Mouse (Mus musculus) activated CD4-positive, CD25-positive, alpha-beta regulatory T cell, adult 4 months (primary cell): Measurements from ENCODE around the gene Mipep. TPM values are rescaled to one million over a fixed set of nuclear protein-coding genes. Genes with fewer than 3 reads are reported as not detected.

ENCODE experiments used
- ATAC-seq: one replicate; pipeline ENCODE4 v1.8.0; 2017
- polyA plus RNA-seq, 2 experiments: library from polyadenylated mRNA; unstranded; fragments of 100-300 nt; shearing (Covaris generic); gene quantifications; one replicate each; pipeline ENCODE4 v1.2.1; 2017

Mipep gene
- 1 to 10 TPM; 1.2 to 1.5 TPM for polyA plus RNA-seq

DNA sequence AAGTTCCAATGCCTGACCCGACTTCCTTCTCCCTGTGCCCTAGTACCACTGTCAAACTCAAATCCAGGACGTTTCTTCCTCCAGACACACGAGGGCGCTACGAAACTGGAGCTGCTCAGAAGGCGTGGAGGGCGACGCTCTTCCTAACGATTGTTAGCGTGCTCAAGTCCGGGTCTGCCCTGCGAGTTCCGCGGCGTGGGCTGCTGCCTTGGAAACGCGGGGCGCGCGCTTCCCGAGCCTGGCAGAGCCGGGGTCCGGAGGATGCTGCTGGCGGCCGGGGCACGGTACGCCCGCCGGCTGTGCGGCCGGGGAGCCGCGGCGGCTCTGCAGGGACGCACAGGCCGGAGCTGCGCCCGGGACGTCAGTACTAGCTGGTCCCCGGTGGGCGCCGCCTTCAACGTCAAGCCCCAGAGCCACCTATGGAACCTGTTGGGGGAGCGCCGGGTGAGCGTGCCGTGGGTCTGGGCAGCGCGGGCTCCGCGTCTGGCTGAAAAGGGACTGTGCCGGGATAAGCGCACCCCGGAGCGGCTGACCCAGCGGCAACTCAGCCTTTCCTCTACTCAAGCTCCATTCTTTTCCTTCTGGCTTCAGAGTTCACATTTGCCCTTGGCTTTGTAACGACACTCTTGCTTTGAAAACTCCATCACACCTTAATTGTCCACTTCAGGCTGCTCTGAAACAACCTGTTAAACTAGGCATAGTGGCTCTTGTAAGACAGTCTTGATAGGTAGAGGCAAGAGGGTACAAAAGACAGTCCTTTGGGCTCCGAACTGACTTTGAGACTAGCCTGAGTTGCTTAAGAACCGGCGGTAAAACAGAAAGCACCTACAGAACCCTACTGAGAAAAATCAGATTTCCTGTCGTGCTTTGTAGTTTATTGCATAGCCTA lies at the start of gene Mipep:
Gene Mipep, plus strand, starts transcription at position 147 of the 889 bp plus-strand sequence.
- peak; percentile 85 for ATAC-seq

DNA sequence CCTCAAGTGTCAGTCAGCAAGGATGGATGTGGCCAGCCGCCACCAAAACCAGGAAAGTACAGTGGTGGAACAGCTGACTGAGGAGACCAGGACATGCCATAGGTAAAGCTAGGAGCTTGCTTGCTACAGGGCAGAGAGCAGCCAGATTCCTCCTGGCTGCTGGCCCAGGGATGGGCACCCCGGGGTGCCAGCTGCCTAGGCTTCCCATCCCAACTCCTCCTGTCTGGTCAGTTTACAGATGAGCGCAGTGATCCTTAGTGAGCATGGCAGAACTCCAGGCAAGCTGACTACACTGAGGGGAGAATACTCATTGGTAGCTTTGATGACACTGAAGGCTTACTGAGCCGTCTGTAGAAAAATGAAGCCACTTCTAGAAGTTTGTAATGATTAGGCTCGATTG lies 49.2 kb upstream of the Mipep start:
- no peak for ATAC-seq

DNA sequence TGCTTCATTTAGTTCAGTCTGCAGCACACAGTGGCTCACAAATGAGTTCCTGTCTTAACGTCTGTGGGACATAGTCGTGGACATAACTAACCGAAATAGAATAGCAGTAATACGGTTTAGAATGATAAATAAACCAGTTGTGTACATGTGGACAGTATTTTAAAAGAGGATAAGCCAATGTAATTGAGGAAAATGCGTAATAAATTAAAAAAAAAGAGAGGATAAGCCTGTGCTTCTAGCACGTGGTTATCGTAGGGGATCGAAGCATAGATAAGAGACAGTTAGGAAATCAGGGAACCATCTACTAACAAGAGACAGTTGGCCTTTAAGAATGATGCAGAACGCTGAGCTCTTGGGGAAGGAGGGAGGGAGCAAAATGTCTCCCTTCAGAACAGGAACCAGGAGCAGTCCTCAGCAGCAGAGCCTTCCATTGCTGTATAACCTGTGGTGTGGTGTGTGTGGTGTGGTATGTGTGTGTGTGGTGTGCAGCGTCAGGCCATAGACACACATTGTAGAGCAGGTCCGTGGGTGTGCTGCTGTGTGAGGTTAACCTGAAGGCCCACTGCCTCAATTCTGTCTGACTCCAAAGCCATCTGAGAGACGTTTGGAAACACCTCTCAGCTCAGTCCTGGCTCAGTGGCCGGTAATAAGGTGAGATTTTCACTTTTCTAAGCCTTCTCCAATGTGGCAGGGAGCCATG lies 48.4 kb upstream of the Mipep start:
- ATAC-seq: no peak

DNA sequence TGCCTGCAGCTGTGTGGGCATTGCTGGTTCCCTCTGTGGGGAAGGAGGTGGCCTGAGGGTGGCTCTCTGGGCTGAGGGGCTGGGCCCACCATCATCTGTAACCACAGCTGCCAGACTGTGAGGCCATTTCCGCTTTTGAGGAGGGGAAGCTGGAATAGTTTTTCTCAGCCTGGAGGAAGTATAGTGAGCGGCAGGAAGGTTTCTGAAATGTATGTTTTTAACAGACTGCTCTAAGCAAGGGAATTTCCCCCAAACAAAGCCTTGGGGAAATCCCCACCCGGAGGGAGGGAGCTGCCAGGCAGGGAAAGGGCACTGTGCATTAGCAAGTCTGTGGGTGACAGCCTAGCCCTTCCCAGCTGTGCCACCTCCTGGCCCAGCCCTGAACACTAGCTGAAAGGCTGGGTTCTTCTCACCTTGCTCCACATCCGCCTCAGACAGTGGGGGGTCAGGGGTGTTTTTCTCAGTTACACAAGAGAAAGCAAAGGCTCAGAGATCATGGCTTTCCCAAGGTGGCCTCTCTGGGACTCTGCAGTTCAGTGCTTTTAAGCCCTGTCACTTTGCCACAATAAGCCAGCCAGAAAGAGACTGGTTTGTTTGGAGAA lies 47.7 kb upstream of the Mipep start:
- peak; percentile 69 for ATAC-seq

DNA sequence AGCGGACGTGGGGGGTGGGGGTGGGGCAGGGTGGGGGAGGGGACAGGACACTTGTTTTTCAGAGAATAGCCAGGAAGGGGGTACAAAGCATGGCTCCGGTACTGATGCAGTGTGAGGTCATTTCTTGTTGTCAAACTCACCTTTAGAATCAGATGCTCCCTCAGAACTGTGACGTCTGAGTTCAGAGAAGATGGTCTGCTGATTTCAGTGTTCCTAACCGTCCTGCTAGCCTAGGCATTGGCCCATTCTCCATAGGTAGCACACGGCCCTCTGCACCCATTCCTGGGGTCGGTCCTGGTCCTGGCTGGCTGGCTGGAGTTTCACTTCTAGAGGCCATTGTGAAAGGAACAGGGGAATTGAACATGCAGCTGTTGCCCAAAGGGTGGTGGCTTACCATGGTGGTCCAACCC lies 47.2 kb upstream of the Mipep start:
- no peak for ATAC-seq

DNA sequence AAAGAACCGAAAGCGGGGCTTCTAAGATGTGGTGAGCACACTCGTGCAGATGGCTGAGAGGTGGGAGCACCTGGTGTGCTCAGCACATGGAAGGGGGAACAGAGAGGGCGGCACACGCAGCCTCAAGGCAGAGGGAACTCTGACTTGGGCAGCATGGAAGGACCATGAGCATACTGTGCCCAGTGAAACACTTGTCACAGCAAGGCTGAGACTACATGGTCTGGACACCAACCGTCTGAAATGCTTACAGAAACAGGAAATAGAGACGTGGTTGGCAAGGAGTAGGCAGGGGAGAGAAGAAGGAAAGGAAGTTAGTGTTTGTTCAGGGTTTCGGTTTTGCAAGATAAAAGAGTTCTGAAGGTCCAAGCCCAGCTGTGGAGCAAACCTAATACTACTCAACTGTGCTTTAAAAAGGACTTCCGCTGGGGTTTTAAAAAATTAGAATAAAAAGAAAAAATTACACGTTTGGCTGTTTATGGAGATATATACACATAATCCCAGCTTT lies 45.9 kb upstream of the Mipep start:
- peak; percentile 53 for ATAC-seq

DNA sequence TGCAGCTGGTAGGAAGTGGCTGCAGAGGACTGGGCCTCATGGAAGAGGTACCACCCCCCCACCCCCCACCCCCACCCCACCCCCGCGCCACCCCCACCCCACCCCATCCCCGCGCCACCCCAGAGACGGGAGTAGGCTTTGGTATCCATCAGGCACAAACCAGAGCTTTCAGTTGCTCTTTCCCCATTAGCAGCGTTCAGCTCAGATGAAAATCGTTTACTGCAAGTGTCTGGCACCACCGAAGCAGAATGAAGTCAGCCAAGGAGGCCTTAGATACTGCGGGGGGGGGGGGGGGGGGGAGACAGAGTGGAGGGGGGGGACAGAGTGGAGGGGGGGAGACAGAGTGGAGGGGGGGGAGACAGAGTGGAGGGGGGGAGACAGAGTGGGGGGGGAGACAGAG lies 45.2 kb upstream of the Mipep start:
- no peak for ATAC-seq

DNA sequence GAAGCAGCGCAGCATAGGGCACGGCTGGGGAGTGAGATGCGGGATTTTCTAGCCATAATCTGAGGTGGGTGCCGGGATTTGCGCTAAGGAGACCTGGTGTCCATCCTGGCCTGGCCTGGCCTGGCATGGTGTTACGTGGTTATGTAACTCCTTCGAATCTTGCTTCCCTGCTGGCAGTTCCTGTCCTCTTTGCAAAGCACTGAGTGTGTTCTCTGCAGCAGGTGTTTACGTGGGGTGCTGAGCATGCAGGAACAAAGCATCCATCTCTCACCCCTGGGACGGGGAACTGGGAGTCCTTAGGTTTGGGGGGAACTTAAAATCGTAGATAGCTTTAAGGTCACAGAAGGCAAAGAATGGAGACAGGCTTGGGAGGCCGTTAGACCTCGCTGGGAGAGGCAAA lies 44.8 kb upstream of the Mipep start:
- no peak for ATAC-seq

DNA sequence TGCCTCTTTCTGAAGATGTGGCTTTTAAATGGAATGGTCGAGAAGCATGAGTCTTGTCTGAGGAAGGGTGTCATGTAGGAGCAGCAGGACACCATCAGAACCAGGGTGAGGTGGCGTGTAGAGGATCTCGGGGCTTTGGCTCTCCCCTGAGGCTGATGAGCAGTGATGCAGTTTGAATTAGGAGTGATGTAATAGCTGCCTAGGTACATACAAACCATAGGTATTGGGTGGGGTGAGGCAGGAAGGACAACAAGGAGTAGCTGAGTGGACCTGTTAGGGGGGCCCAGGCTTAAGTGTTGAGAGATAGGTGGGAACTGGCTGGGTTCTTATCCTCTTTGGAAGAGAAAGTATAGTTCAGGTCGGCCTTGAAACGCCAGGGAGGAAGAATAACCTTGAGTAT lies 43.9 kb upstream of the Mipep start:
- ATAC-seq: no peak

DNA sequence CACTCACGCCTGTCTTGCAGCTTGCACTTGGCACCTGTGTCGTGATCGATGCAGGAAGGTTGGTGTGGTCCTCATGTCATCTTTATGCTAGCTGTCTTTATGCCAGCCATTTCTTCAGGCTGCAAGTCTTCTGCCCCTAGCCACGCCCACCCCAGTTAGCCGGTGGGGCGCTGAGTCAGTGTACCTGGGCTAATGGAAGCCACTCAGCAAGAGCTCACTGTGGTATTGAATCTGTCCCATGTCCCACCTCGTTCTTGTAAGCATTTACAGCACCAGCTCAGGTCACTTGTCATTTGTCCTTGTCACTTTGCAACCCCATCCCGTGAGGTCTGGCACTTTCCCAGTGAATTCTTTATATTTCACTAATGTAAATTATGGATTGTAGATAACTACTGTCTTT lies 43.3 kb upstream of the Mipep start:
- ATAC-seq: no peak

DNA sequence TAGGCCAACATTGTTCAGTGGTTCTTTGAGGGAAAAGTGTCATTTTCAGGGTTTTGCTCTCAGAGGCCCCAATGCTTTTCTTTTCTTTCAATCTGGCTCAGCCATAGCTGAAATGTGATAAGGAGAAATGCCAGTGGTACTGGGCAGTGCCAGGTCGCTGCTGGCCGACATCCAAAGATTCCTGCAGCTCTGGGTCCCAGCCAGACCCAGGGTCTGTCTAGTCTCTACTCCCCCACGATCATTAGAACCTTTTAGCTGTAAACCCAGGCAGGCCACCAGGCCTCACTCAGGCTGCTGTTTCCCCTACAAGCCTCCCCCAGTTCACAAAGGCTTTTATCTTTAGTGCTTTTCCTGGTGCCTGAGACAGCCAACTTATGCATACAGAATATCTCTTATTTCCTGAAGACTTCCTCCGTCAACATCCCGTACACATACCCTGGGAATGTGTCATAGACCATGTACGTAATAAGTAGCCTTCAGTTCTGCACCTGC lies 42.8 kb upstream of the Mipep start:
- no peak for ATAC-seq

DNA sequence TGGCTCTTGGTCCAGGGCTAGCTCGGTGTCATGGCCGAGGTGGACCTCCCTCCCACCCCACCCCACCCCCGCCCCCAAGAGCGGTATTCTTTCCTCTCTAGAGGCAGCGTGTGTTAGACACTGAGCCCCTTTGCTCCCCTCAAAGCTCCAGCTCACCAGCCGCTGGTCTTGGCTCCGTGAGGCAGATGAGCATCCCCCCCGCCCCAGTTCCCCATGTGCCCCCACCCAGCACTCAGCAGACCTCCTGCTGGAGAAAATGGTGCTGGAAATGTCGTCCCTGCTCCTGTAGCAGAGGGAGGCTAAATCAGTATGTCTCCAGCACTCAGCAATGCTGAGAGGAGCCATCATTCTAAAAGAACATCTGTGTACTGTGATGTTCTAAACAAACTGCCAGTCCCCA lies 40.7 kb upstream of the Mipep start:
- no peak for ATAC-seq

DNA sequence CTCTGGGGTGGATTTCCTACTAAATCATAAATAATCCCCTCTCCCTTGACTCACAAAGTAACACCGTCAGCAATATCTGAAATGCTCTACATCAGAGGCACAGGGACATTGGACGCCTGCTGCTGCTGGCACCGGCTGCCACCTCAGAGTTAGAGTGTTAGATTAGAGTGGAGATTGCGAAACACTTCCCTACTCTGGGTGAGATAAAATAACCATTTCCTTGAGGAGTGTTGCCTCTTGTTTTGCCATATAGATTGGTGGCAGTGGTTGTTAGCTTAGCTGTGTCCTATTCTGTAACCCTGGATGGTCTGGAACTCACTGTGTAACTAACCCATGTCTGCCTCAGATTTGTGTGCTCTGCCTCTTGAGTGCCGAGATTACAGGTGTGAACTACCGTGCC lies 39.2 kb upstream of the Mipep start:
- ATAC-seq: no peak

DNA sequence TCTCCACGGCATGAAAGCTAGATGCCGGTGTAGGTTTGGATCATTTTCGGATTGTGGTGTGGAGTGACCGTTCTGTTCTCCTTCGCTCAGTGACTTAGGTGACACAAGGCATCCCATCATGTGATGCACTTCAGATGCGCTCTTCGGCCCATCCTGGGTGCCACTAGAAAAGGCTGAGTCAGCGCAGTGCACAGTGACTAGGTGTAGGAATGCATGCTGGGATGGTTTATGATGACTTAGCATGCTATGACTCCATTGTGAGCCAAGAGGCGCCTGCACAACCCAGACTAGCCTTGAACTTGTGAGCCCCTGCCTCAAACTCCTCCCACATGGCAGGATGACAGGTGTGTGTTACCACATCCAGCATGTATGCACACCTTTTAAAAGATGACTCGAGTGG lies 38.2 kb upstream of the Mipep start:
- no peak for ATAC-seq

DNA sequence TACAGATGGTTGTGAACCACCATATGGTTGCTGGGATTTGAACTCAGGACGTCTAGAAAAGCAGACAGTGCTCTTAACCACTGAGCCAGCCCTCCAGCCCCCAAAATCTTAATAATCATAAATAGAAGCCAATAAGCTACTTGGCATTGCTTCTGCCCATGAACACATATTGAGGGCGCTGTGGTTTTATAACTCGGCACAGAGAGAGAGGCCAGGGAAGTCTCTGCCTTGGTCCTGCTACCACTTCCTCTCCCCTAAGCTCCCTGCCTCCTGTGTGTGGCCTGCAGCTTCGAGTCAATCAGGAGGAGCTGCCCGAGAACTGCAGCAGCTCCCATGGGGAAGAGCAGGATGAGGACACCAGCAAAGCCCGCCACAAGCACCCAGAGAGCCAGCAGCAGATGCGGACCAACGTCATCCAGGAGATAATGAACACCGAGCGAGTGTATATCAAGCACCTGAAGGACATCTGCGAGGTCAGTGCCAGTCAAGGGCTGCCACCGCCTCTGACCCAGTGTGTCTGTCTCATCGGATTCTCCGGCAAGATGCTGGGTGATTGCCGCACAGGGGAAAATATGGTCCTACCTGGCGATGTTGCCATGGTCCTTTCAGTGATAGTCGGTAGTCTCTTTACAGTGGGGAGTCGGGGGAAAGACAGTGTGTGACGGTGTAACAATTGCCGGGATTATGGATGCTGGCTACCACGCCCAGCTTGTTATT lies 37.1 kb upstream of the Mipep start:
- ATAC-seq: no peak

DNA sequence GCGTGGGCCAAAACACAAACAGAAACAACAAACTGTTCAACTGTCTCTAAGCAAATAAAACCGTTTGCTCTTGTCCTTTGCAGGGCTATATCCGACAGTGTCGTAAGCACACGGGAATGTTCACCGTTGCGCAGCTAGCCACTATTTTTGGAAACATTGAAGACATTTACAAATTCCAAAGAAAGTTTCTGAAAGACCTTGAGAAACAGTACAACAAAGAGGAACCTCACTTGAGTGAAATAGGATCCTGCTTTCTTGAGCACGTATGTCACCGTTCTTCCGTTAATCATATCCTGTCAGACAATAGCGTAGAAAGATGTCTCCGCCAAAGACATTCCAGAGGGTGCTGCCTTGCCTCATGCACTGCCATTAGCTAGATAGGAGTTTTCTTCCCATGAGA lies 34.5 kb upstream of the Mipep start:
- ATAC-seq: no peak

DNA sequence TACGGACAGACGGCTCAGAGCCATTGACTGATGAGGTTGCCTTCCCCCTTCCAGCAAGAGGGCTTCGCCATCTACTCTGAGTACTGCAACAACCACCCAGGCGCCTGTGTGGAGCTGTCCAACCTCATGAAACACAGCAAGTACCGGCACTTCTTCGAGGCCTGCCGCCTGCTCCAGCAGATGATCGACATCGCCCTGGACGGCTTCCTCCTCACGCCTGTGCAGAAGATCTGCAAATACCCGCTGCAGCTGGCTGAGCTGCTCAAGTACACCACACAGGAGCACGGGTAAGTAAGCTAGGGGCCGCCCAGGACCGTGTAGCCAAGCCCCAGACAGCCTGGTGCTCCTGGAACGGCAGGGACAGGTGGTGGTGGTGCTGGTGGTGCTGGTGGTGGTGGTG lies 32.8 kb upstream of the Mipep start:
- no peak for ATAC-seq

DNA sequence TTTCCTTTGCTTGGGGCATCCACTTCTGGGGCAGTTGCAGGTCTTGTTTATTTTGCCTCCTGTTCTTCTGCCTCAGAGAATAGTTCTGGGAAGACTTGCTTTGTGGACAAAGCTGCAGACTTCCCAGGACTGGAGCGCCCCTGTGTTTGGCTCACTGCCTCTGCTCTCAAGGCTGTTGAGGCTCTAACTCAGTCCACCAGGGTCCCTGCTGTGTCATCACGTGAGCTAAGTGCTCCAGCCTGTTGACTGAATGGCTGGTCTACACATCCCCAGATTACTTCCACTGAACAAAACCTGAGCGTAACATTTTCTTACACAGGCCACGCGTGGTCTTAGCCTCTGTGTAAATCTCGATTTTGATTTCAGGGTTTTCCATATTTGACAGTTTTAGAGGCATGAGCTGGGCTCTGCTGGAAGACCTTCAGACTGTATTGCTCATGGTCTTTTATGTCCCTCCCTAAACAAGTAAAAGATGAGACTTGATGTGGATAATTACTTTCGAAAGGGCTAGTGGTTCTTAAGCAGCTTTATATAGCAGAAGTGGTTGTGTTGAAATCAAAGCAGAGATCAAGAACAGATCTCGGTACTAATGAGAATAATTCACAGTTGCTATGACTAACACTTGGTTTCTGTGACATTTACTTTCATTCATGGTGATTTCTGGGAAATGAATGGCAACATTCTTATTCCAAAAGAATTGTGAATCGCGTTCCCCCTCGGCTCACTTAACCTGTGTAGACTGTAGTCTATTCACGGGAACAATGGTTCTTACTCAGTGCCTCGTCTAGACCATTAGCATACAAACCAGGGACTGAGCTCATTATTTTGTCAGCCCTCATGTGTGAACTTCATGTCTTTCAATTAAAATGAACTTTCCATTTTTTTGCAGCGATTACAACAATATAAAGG lies 31.2 kb upstream of the Mipep start:
- no peak for ATAC-seq

DNA sequence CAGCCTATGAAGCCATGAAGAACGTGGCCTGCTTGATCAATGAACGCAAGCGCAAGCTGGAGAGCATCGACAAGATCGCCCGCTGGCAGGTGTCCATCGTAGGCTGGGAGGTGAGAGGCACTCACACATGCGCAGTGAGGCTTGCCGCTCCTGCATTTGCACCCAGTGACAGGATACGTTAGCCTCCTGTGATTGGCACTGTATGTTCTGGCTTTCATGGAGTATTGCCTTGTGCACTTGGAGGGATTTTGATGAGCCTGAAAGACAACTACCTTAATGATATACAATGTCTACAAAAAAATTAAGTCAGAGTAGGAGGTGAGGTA lies 30.6 kb upstream of the Mipep start:
- ATAC-seq: no peak

DNA sequence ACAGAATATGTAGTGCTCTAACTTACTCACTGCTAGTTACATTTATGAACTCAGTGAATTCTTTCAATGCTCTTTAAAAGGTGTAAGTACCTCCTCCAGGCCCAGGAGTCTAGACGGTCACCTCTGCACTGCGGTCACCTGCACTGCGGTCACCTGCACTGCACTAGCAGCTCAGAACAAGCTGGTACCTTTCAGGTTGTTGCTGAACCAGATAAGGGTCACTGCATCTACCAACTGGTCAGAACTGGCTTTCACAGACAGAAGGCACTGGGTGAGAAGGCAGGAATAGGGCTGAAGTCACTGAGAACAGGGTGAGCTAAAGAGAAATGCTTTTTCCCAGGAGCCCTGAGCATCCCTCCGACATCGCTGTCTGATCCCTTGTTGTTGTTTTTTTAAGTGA lies 29.7 kb upstream of the Mipep start:
- no peak for ATAC-seq

DNA sequence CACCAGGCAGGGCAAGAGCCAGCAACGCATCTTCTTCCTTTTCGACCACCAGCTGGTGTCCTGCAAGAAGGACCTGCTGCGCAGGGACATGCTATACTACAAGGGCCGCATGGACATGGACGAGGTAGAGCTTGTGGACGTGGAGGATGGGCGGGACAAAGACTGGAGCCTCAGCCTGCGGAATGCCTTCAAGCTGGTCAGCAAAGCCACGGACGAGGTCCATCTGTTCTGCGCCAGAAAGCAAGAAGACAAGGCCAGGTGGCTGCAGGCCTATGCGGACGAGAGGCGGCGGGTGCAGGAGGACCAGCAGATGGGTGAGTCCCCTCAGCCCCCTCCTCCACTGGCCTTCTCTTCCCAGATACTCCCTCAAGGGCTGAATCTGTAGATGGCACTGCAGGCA lies 28.1 kb upstream of the Mipep start:
- no peak for ATAC-seq

DNA sequence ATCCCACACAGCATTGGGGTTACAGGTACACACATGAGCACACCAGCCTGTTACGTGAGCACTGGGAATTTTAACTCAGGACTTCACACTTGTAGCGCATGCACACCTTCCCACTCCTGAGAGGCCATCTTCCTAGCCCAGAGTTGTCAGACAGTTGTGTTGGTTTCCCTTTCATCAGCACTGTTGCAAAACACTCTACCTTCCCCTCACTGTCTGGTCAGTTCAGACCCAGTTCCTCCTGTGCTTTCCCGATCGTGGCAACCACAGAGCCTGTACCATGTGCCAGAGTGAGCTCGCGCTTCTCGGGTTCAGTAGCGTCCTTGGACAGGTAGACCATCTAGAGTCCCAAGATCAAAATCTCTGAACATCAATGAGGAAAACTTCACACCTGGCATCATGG lies 27.1 kb upstream of the Mipep start:
- ATAC-seq: no peak
